Mouse (Mus musculus): ENCODE measurements around the gene Prrx2. TPM values are rescaled to one million over a fixed set of nuclear protein-coding genes. Genes with fewer than 3 reads are reported as not detected.
A peak's percentile ranks its signal among the peaks of the same experiment; 100 is the strongest.
"Not testable (repeated sequence)": the region's sequence is repeated elsewhere in the genome, so short reads cannot be mapped to it uniquely, and the experiment has no call there.

The Prrx2 gene
- total RNA-seq, 2 experiments from 2014 or later, result 0.46 to 2.2 TPM

GRCm38 (mm10) chr2:30912291-30912773, 77.6 kb downstream of the Prrx2 start:
- peak; percentile 68 to 80 for DNase-seq

DNA sequence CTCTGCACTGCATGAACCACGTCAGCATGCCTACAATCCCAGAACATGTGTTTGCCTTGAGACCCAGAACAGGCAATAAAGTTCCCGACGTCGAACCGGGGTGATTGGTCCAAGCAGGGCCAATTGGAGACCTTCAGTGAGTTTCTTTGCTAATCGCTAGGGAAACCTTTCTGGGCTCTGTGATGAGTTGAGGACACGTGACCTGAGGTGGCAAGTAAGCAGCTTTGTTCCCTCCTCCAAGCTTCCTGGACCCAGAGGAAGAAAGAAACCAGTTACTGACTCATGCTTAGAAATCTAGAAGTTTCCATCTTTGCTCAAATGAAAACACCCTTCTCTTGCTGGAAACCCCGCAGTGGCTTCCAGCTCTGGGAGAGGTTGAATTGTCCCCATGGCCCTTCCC, 78.2 kb downstream of the Prrx2 start:
- DNase-seq, result no peak

DNA sequence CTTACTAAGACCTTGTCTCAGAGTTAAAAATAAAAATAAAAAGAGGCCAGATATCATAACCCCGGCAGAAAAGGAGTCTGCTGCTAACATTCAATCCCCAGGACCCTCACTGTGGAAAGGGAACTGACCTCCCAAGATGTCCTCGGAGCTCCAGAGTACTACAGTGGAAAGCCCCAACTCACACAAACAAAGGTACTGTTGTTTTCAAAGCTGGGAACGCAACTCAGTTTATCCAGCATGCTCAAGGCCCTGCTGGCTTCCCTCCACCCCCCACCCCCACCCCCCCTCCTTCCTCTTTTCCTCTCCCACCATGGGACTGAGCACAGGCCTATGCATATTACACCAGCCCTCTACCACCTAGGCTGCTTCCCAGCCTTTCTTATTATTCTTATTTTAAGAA, 80.1 kb downstream of the Prrx2 start:
- no peak for DNase-seq

- no peak for DNase-seq
Measured at GRCm38 (mm10) chr2:30915376-30915775, 80.6 kb downstream of the Prrx2 start.

DNA sequence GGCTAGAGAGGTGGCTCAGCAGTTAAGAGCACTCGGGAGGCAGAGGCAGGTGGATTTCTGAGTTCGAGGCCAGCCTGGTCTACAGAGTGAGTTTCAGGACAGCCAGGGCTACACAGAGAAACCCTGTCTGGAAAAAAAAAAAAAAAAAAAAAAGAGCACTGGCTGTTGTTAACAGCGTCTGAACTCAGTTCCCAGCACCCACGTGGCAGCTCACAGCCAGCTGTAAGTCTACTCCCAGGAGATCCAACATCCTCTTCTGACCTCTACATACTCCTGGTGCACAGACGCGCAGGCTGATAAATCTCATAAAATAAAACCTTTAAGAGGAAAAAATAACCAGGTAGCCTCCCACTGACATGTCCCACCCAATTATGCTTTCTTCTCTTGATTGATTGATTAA, 81.2 kb downstream of the Prrx2 start:
- not testable (repeated sequence) for DNase-seq

- no peak for DNase-seq
Measured at GRCm38 (mm10) chr2:30917649-30918048, 82.9 kb downstream of the Prrx2 start.

DNA sequence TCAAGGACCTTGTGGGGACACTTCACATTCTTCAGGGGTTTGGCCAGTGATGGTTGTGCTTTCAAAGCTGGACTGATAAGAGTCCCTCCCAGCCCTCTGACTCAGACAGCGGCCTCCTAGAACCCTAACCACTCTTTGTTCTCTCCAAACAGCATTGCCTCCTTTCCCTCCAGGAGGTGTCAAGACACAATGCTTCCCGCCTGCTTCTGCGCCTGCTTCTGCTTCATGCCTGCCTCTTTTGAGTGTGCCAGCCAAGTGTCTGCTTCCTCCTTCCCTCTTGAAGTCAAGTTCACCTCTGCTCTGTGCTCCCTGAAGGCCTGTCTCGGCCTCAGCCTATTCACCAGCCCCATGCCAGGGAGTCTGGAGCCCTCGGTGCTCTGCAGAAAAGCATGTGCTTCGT, 83.4 kb downstream of the Prrx2 start:
- DNase-seq, result no peak

GRCm38 (mm10) chr2:30918780-30919329, 84.1 kb downstream of the Prrx2 start:
- DNase-seq, result no peak

GRCm38 (mm10) chr2:30920216-30920615, 85.4 kb downstream of the Prrx2 start:
- DNase-seq, result peak; percentile 68 to 72

GRCm38 (mm10) chr2:30923099-30923498, 88.3 kb downstream of the Prrx2 start:
- no peak for DNase-seq

DNA sequence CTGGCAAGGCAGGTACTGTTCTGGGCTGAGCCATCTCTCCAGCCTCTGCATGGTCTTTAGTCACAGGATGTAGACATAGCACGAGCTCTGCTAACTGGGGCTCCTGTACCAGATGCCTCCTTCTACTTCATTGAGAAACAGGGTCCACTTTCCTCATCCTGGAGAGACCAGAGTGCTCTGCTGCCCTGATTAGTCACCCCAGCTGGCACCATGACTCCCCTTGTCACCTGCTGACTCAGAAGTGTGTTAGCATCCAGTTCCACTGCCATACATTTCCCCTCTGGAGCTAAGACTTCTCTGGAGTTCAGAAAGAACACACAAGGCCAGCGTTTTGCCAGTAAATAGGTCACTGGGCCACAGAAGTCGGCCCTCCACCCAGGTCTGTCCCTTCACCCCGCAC, 90.4 kb downstream of the Prrx2 start:
- peak; percentile 59 to 67 for DNase-seq

- no peak for DNase-seq
Measured at GRCm38 (mm10) chr2:30926381-30926780, 91.6 kb downstream of the Prrx2 start.

DNA sequence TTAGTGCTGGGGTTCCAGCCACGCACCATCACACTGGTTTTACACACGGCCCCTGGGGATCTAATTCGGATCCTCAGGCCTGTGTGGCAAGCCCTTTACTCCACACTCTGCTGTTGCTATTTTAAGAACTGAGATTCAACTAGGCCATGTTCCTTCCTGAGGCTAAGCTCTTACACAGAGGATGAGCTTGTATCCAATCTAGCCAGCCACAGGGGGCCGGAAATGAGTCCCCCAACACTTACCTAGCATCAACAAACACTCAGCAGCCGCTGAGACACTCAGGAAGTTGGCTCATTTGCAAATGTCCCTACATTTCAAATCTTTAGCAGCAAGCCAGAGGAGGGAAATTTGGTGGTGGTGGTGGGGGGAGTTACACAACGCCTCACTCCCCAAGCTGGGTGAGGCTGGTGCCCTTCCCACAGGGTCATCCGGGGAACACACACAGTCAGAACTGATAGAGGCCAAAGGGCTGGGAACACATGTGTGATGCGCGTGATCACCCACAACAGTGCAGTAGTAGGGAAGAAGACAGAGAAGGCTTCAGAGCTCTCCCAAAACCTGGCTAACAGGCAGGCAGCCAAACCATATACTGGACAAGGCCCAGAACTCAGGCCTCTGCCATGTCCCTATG, 92.5 kb downstream of the Prrx2 start:
- DNase-seq, result no peak

- DNase-seq, result peak; percentile 85 to 87
Measured at GRCm38 (mm10) chr2:30927844-30928628, 93.3 kb downstream of the Prrx2 start.

GRCm38 (mm10) chr2:30928893-30929482, 94.2 kb downstream of the Prrx2 start:
- peak; percentile 78 to 79 for DNase-seq

DNA sequence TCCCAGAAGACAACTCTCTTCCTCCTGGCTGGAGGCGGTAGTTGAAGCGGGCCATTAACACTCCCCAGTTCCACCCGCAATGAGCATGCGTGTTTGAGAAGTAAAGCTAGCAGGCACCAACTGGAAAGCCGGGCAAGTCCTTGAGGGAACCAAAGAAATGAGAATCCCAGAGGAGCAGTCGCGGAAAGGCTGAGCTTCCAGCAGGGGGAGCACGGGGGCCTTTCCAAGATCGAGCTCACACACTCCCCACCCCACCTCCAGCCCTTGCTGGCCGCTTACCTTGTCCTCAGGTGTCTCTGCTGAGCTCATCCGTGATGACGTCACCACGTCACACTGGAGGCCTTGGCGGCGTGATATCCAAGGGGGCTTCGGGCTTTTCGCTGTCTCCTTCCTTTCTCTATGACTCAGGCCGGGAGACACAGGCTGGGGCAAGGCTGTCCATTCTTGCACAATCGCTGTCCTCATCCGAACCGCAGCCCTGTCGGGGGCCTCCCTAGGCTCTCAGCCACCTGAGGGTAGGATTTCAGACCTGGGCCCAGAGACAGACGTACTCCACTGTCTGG, 94.8 kb downstream of the Prrx2 start, which contains the start of gene Ptges:
TSS of gene Ptges (minus strand) at position 381 of the 563 bp plus-strand sequence.
- peak; percentile 81 to 89 for DNase-seq

DNA sequence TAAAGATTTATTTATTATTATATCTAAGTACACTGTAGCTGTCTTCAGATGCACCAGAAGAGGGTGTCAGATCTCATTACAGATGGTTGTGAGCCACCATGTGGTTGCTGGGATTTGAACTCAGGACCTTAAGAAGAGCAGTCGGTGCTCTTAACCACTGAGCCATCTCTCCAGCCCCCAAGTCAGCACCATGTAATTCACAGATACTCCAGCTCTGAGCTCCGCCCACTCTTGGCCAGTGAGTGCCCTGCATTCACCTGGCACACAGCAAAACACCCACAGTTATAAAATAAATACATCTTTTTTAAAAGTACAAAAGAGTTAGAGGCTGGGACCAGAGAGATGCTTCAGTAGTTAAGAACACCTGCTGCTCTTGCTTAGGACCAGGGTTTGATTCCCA, 96.1 kb downstream of the Prrx2 start:
- DNase-seq, result not testable (repeated sequence)

Other genes with a start within 250 kb of the Prrx2 start
- gene Cstad, start 239.9 kb upstream of the Prrx2 start, total RNA-seq (2021), result 1 to 10 TPM in 1 of 2 experiments, under 1 TPM in 1; 0.40 to 2.1 TPM
- gene 1700001O22Rik, start 31.3 kb upstream of the Prrx2 start, total RNA-seq (2021), result 1 to 10 TPM in 1 of 2 experiments, under 1 TPM in 1; 0.99 to 2.8 TPM
- 10 to 100 TPM; 49.6 to 52.2 TPM for gene Ntmt1, start 27.1 kb upstream of the Prrx2 start, total RNA-seq (2021)
- gene Asb6, start 4.6 kb upstream of the Prrx2 start, total RNA-seq (2021), result 10 to 100 TPM; 23.9 to 27.0 TPM
- 10 to 100 TPM; 22.4 to 34.9 TPM for gene Ptges, start 94.9 kb downstream of the Prrx2 start, total RNA-seq (2021)
- 10 to 100 TPM; 53.0 to 53.3 TPM for gene Tor1b, start 118.0 kb downstream of the Prrx2 start, total RNA-seq (2021)
- 10 to 100 TPM; 32.5 to 41.6 TPM for gene Tor1a, start 133.0 kb downstream of the Prrx2 start, total RNA-seq (2021)
- gene BC005624, start 147.2 kb downstream of the Prrx2 start, total RNA-seq (2021), result 10 to 100 TPM; 38.9 to 42.8 TPM
- gene Usp20, start 147.3 kb downstream of the Prrx2 start, total RNA-seq (2021), result 10 to 100 TPM; 23.3 to 30.9 TPM